Mouse (Mus musculus): ENCODE results near the gene Sema5a. TPM values are rescaled to one million over a fixed set of nuclear protein-coding genes. Genes with fewer than 3 reads are reported as not detected.

Gene Sema5a
- polyA plus RNA-seq, 1 experiment from 2014 or later = 21.0 TPM

GRCm38 (mm10) chr15:32239099-32239498 is 5.5 kb upstream of the Sema5a start:
- 93% methylated on average over 2 of the region's 2 CpGs for WGBS
- H3K27me3 ChIP-seq (ENCODE audit: insufficient read depth, low read length) = no peaks in the 10 kb centered on the region
- no peak for ATAC-seq (replicated peaks; ENCODE audit: low FRiP score, low read depth)
- no peaks in the 10 kb centered on the region for H3K9me3 ChIP-seq (replicated peaks; ENCODE audit: low read length)
- no peak overlapping the region for H3K4me2 ChIP-seq (ENCODE audit: low read length)
- TF ChIP-seq CTCF (IDR thresholded peaks at IDR 0.05; ENCODE audit: low read depth) = no peak
- no peak overlapping the region for H3K9ac ChIP-seq (ENCODE audit: low read depth, low read length)
- H3K4me1 ChIP-seq (replicated peaks; ENCODE audit: insufficient read depth, low read length) = no peaks in the 10 kb centered on the region
- no peak overlapping the region for H3K27ac ChIP-seq
- no peaks in the 10 kb centered on the region for H3K36me3 ChIP-seq (ENCODE audit: insufficient read depth, low read length)
- no peak overlapping the region for H3K4me3 ChIP-seq (replicated peaks; ENCODE audit: low read depth, low read length)
- DNase-seq (ENCODE audit: low spot score) = no peak

DNA sequence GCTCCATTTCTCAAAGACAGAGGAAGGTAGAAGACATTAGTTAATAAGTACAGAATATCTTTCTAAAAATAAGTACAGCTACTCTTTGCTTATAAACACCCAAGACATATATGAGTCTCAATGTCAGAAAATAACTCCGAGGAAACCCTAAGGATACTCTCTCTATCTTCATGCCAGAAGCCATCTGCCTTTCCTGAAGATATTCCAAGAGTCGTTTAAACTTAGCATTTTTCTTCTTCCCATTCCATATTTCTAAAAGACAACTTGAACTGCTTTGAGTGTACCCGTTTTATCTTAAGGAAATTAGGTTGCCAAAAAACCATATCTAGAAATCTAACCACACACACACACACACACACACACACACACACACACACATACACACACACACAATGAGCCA is 4.5 kb upstream of the Sema5a start:
- Histone ChIP-seq H3K4me1 (replicated peaks; ENCODE audit: insufficient read depth, low read length) (no peaks in the 10 kb centered on the region), H3K4me2 (ENCODE audit: low read length) (no peak overlapping the region), H3K9ac (ENCODE audit: low read depth, low read length) (no peak overlapping the region), H3K9me3 (replicated peaks; ENCODE audit: low read length) (no peaks in the 10 kb centered on the region), H3K4me3 (replicated peaks; ENCODE audit: low read depth, low read length) (no peak overlapping the region), H3K36me3 (ENCODE audit: insufficient read depth, low read length) (no peaks in the 10 kb centered on the region), H3K27ac (no peak overlapping the region), H3K27me3 (ENCODE audit: insufficient read depth, low read length) (no peaks in the 10 kb centered on the region)
- DNase-seq (ENCODE audit: low spot score) (no peak), ATAC-seq (replicated peaks; ENCODE audit: low FRiP score, low read depth) (no peak)
- TF ChIP-seq CTCF (IDR thresholded peaks at IDR 0.05; ENCODE audit: low read depth) = no peak
- 84% methylated on average over 3 of the region's 3 CpGs for WGBS

DNA sequence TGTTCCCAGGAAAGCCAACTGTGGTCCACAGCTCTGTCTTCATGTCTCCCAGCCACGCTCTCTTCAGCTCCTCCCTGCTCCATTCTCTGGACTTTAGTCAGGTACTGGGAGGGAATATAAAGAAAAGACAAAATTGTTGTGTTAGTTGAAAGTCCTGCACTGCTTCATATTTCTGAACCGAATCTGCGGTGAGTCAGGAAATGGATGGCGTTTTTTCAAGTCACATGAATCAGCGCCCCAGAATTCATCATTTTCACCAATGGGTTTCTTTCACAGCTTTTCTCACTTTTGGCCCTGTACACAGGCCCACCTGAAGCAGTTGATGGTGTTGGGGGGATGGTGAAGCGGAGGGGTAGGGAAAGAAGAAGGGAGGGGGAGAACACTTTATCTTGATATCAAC is 2.9 kb upstream of the Sema5a start:
- Histone ChIP-seq H3K4me1 (replicated peaks; ENCODE audit: insufficient read depth, low read length) (no peaks in the 10 kb centered on the region), H3K27ac (no peak overlapping the region), H3K4me2 (ENCODE audit: low read length) (no peak overlapping the region), H3K27me3 (ENCODE audit: insufficient read depth, low read length) (no peaks in the 10 kb centered on the region), H3K36me3 (ENCODE audit: insufficient read depth, low read length) (no peaks in the 10 kb centered on the region), H3K4me3 (replicated peaks; ENCODE audit: low read depth, low read length) (no peak overlapping the region), H3K9ac (ENCODE audit: low read depth, low read length) (no peak overlapping the region), H3K9me3 (replicated peaks; ENCODE audit: low read length) (no peaks in the 10 kb centered on the region)
- ATAC-seq (replicated peaks; ENCODE audit: low FRiP score, low read depth) (no peak), DNase-seq (ENCODE audit: low spot score) (no peak)
- TF ChIP-seq CTCF (IDR thresholded peaks at IDR 0.05; ENCODE audit: low read depth) = no peak
- WGBS = 81% methylated on average over 6 of the region's 6 CpGs

DNA sequence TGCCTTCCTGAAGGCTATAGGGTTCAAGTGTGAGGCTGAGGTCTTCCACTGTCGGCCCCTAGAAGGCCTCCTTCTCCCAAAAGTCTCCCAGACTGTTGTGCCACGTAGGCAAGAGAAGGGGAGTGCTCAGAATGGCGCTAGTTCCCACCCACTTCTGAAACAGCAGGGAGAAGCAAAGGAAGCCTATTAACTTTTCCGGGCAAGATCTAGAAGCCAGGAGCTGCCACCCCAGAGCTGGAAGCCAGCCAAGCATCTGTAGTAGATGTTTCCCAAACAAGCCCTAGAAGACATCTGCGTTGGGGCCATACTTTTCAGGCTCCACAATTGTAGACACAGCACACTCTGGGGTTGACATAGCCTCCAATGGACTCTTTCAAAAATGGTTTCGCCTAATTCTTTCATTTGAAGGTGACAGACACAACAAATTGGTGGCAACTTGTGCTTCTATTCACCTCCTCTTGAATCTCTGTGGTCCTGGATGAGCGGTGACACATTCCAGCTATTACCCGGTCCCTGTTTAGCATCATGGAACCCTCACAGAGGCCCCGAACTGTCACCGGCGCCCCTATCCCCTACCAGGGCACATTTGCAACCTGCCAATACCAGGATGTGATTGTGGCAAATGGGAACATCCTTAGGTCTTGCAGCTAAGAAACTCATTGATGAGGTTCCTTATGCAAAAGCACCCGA is 1.4 kb upstream of the Sema5a start:
- Histone ChIP-seq H3K27ac (peak overlapping the region; percentile 43), H3K27me3 (ENCODE audit: insufficient read depth, low read length) (no peaks in the 10 kb centered on the region), H3K4me3 (replicated peaks; ENCODE audit: low read depth, low read length) (peak overlapping the region; percentile 69), H3K4me1 (replicated peaks; ENCODE audit: insufficient read depth, low read length) (no peaks in the 10 kb centered on the region), H3K36me3 (ENCODE audit: insufficient read depth, low read length) (no peaks in the 10 kb centered on the region), H3K4me2 (ENCODE audit: low read length) (peak overlapping the region; percentile 96), H3K9me3 (replicated peaks; ENCODE audit: low read length) (no peaks in the 10 kb centered on the region), H3K9ac (ENCODE audit: low read depth, low read length) (peak overlapping the region; percentile 58)
- ATAC-seq (replicated peaks; ENCODE audit: low FRiP score, low read depth) (no peak), DNase-seq (ENCODE audit: low spot score) (peak; percentile 67)
- TF ChIP-seq CTCF (IDR thresholded peaks at IDR 0.05; ENCODE audit: low read depth) = peak; percentile 17; the same call in 1 of the 2 replicates
- 55% methylated on average over 12 of the region's 12 CpGs for WGBS

DNA sequence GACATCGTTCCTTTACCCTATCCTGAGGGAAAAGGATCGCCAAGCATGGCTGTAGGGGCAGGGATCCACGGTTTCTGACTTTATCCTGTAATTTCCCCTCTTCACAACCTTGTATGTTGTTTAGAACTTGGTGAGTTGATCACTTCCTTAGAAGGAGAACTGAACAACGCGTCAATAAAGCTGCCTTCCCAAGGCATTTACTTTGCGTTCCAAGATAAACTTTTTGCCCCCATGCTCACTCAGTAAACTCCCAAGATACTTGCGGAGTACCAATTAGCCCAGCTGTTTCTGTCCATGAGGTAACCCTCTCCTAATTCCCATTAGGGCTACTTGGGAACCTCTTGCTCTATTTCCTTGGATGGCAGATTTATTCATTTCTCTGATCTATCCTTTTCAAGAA is 786 bp upstream of the Sema5a start:
- no peaks in the 10 kb centered on the region for H3K9me3 ChIP-seq (replicated peaks; ENCODE audit: low read length)
- peak overlapping the region; percentile 43 for H3K27ac ChIP-seq
- no peaks in the 10 kb centered on the region for H3K36me3 ChIP-seq (ENCODE audit: insufficient read depth, low read length)
- ATAC-seq (replicated peaks; ENCODE audit: low FRiP score, low read depth) (no peak), DNase-seq (ENCODE audit: low spot score) (no peak)
- TF ChIP-seq CTCF (IDR thresholded peaks at IDR 0.05; ENCODE audit: low read depth) = no peak
- H3K4me1 ChIP-seq (replicated peaks; ENCODE audit: insufficient read depth, low read length) = no peaks in the 10 kb centered on the region
- peak overlapping the region; percentile 69 for H3K4me3 ChIP-seq (replicated peaks; ENCODE audit: low read depth, low read length)
- no peaks in the 10 kb centered on the region for H3K27me3 ChIP-seq (ENCODE audit: insufficient read depth, low read length)
- WGBS = 28% methylated on average over 7 of the region's 7 CpGs
- H3K9ac ChIP-seq (ENCODE audit: low read depth, low read length) = peak overlapping the region; percentile 58
- H3K4me2 ChIP-seq (ENCODE audit: low read length) = peak overlapping the region; percentile 96

- Histone ChIP-seq H3K4me1 (replicated peaks; ENCODE audit: insufficient read depth, low read length) (no peaks in the 10 kb centered on the region), H3K9ac (ENCODE audit: low read depth, low read length) (peak overlapping the region; percentile 58), H3K36me3 (ENCODE audit: insufficient read depth, low read length) (no peaks in the 10 kb centered on the region), H3K4me3 (replicated peaks; ENCODE audit: low read depth, low read length) (peak overlapping the region; percentile 69), H3K9me3 (replicated peaks; ENCODE audit: low read length) (no peaks in the 10 kb centered on the region), H3K4me2 (ENCODE audit: low read length) (peak overlapping the region; percentile 96), H3K27ac (peak overlapping the region; percentile 63; the same call in 1 of the 2 replicates), H3K27me3 (ENCODE audit: insufficient read depth, low read length) (no peaks in the 10 kb centered on the region)
- peak; percentile 37 for TF ChIP-seq CTCF (IDR thresholded peaks at IDR 0.05; ENCODE audit: low read depth)
- DNase-seq (ENCODE audit: low spot score) (no peak), ATAC-seq (replicated peaks; ENCODE audit: low FRiP score, low read depth) (peak; percentile 63)
- under 1% methylated on average over 52 of the region's 52 CpGs for WGBS
Measured at GRCm38 (mm10) chr15:32244956-32245836, 586 bp downstream of the Sema5a start.
